Mouse (Mus musculus): Measurements from ENCODE around the gene Taf3.

Taf3 gene

GRCm38 (mm10) chr2:10010263-10010909 lies 38.0 kb downstream of the Taf3 start:
- DNase-seq: peak; percentile 57

GRCm38 (mm10) chr2:10009671-10010254 lies 38.6 kb downstream of the Taf3 start:
- DNase-seq: no peak

GRCm38 (mm10) chr2:10008593-10008992 lies 39.8 kb downstream of the Taf3 start:
- no peak for DNase-seq

- DNase-seq: peak; percentile 42
Measured at GRCm38 (mm10) chr2:10004960-10005621, 43.3 kb downstream of the Taf3 start.

- DNase-seq: peak; percentile 37
Measured at GRCm38 (mm10) chr2:10003358-10003757, 45.0 kb downstream of the Taf3 start.

- no peak for DNase-seq
Measured at GRCm38 (mm10) chr2:10001591-10001990, 46.8 kb downstream of the Taf3 start.

- no peak for DNase-seq
Measured at GRCm38 (mm10) chr2:9997535-9997934, 50.9 kb downstream of the Taf3 start.

GRCm38 (mm10) chr2:9996111-9996510 lies 52.3 kb downstream of the Taf3 start:
- no peak for DNase-seq

GRCm38 (mm10) chr2:9990690-9991229 lies 57.6 kb downstream of the Taf3 start:
- no peak for DNase-seq

- no peak for DNase-seq
Measured at GRCm38 (mm10) chr2:9989649-9990547, 58.5 kb downstream of the Taf3 start.

- no peak for DNase-seq
Measured at GRCm38 (mm10) chr2:9988290-9988689, 60.1 kb downstream of the Taf3 start.

- DNase-seq: no peak
Measured at GRCm38 (mm10) chr2:9985979-9986447, 62.4 kb downstream of the Taf3 start.

GRCm38 (mm10) chr2:9982446-9982845 lies 66.0 kb downstream of the Taf3 start:
- DNase-seq: no peak

GRCm38 (mm10) chr2:9971927-9972326 lies 76.5 kb downstream of the Taf3 start:
- DNase-seq: no peak

GRCm38 (mm10) chr2:9970579-9970978 lies 77.8 kb downstream of the Taf3 start:
- no peak for DNase-seq

GRCm38 (mm10) chr2:9970178-9970577 lies 78.2 kb downstream of the Taf3 start:
- DNase-seq: no peak

- no peak for DNase-seq
Measured at GRCm38 (mm10) chr2:9969734-9970133, 78.7 kb downstream of the Taf3 start.

GRCm38 (mm10) chr2:9966634-9967033 lies 81.8 kb downstream of the Taf3 start:
- no peak for DNase-seq

- no peak for DNase-seq
Measured at GRCm38 (mm10) chr2:9965608-9966007, 82.8 kb downstream of the Taf3 start.

- no peak for DNase-seq
Measured at GRCm38 (mm10) chr2:9962871-9963270, 85.5 kb downstream of the Taf3 start.

GRCm38 (mm10) chr2:9961708-9962107 lies 86.7 kb downstream of the Taf3 start:
- DNase-seq: no peak

GRCm38 (mm10) chr2:9958011-9958410 lies 90.4 kb downstream of the Taf3 start:
- DNase-seq: no peak

- no peak for DNase-seq
Measured at GRCm38 (mm10) chr2:9956546-9956945, 91.8 kb downstream of the Taf3 start.

All from kidney, postnatal 14 days (tissue).